Mouse (Mus musculus): ENCODE data around the gene Smarca2. TPM values are rescaled to one million over a fixed set of nuclear protein-coding genes. Genes with fewer than 3 reads are reported as not detected.
"Not testable (repeated sequence)": the region's sequence is repeated elsewhere in the genome, so short reads cannot be mapped to it uniquely, and the experiment has no call there.

Smarca2 gene
- polyA plus RNA-seq, 1 experiment from 2014 or later = 129 TPM

DNA sequence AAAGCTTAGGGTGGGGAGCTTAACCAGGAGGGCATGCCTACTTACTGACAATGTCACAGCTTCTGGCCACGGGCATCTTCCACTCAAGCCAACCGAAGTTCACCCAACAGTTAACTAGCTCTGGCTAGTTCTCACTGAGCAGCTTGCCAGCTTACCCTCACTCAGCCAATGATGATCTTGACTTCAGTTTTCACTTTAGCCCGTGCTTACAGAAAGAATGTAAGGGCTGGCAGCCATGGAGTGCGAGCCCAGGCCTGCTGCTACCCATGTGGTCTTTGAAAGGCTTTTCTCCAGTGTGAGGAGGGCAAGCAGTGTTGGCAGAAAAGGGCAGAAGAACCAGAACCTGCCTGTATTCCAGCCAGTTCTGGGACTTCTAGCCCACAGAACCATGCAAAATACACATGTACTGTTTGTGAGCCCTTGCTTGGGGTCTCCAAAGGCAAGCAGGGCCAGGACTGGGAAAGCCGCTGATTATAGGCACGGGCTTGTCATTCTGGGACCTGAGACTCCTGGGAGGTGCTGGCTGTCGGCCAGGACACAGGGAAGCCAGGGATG lies 128.8 kb downstream of the Smarca2 start:
- Histone ChIP-seq H3K27me3 (no peaks in the 10 kb centered on the region), H3K4me2 (replicated peaks) (no peak overlapping the region), H3K4me1 (peaks cover 35% of the 10 kb centered on the region), H3K9me3 (no peaks in the 10 kb centered on the region), H3K9ac (replicated peaks) (no peak overlapping the region), H3K36me3 (no peaks in the 10 kb centered on the region), H3K27ac (replicated peaks) (0 out of 2 replicates have a peak overlapping the region, but pooled peaks have one; percentile 33), H3K4me3 (no peak overlapping the region)
- 47% methylated on average over 7 of the region's 7 CpGs for WGBS
- peak; percentile 33; the same call in 1 of the 2 replicates for ATAC-seq (replicated peaks)

DNA sequence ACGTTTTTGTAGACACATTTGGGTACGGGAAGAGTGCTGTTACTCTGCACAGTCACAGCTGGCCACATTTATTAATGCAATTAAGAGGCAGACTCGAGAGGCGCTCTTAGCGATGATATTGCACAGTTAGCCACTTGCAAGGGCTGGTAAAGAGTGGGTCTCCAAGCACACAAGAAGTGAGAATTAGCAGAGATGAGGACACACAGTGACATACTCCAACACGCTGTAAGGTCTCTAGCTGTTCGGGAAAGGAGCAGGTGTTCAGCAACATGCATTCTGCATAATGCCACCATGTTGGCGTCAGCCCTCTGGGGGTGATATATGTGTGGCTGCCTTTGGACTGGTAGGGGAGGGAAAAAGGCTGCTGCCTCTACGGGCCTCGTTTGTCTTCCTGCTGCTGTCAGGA lies 129.9 kb downstream of the Smarca2 start:
- no peak overlapping the region for H3K9ac ChIP-seq (replicated peaks)

DNA sequence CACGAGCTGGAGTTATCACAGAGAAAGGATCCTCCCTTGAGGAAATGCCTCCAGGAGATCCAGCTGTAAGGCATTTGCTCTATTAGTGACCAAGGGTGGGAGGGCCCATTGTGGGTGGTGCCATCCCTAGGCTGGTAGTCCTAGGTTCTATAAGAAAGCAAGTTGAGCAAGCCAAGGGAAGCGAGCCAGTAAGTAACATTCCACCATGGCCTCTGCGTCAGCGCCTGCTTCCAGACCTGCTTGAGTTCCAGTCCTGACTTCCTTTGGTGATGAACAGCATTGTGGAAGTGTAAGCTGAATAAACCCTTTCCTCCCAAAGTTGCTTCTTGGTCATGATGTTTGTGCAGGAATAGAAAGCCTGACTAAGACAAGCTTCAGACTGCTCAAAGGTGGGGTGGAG lies 140.2 kb downstream of the Smarca2 start:
- not testable (repeated sequence) for H3K9ac ChIP-seq (replicated peaks); H3K27ac ChIP-seq (replicated peaks); H3K9me3 ChIP-seq; H3K36me3 ChIP-seq; H3K4me2 ChIP-seq (replicated peaks); ATAC-seq (replicated peaks); H3K4me3 ChIP-seq; H3K27me3 ChIP-seq
- WGBS = 95% methylated on average over 4 of the region's 4 CpGs
- H3K4me1 ChIP-seq = peaks cover 16% of the 10 kb centered on the region

More for the DNA sequence above, 129.9 kb downstream of the Smarca2 start:
- WGBS = 59% methylated on average over 10 of the region's 10 CpGs
- Histone ChIP-seq H3K36me3 (no peaks in the 10 kb centered on the region), H3K4me2 (replicated peaks) (no peak overlapping the region), H3K4me1 (peaks cover 35% of the 10 kb centered on the region), H3K9me3 (no peaks in the 10 kb centered on the region), H3K4me3 (no peak overlapping the region), H3K27me3 (no peaks in the 10 kb centered on the region), H3K27ac (replicated peaks) (no peak overlapping the region)
- peak; percentile 33; the same call in 1 of the 2 replicates for ATAC-seq (replicated peaks)

DNA sequence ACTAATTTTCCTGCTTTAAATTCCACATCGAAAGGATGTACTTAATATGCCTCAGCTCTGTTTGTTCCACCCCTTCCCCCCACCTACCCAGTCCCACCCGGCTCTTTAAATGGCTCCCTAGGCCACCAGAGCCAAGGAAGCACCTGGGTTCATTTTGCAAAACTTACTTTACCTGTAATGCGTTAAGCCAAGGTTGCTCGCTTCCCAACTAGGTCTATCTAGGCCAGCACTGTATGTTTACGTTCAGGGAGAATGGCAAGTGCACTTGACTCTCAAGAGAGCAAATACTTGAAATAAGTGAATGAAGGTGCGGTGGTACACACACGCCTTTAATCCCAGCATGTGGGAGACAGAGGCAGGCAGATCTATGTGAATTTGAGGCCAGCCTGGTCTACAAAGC lies 140.7 kb downstream of the Smarca2 start:
- H3K36me3 ChIP-seq = no peaks in the 10 kb centered on the region
- no peak overlapping the region for H3K4me2 ChIP-seq (replicated peaks)
- H3K4me1 ChIP-seq = peaks cover 21% of the 10 kb centered on the region
- ATAC-seq (replicated peaks) = no peak
- H3K27me3 ChIP-seq = no peaks in the 10 kb centered on the region
- H3K4me3 ChIP-seq = no peak overlapping the region
- WGBS = 89% methylated on average over 7 of the region's 7 CpGs
- H3K27ac ChIP-seq (replicated peaks) = no peak overlapping the region
- no peak overlapping the region for H3K9ac ChIP-seq (replicated peaks)
- H3K9me3 ChIP-seq = no peaks in the 10 kb centered on the region

- no peak for ATAC-seq (replicated peaks)
- WGBS = 80% methylated on average over 10 of the region's 10 CpGs
- Histone ChIP-seq H3K4me2 (replicated peaks) (no peak overlapping the region), H3K27me3 (no peaks in the 10 kb centered on the region), H3K4me1 (peaks cover 27% of the 10 kb centered on the region), H3K27ac (replicated peaks) (peak overlapping the region; percentile 100), H3K36me3 (no peaks in the 10 kb centered on the region), H3K9ac (replicated peaks) (no peak overlapping the region), H3K4me3 (no peak overlapping the region), H3K9me3 (no peaks in the 10 kb centered on the region)
These were observed 141.4 kb downstream of the Smarca2 start for GRCm38 (mm10) chr19:26746290-26746689.

DNA sequence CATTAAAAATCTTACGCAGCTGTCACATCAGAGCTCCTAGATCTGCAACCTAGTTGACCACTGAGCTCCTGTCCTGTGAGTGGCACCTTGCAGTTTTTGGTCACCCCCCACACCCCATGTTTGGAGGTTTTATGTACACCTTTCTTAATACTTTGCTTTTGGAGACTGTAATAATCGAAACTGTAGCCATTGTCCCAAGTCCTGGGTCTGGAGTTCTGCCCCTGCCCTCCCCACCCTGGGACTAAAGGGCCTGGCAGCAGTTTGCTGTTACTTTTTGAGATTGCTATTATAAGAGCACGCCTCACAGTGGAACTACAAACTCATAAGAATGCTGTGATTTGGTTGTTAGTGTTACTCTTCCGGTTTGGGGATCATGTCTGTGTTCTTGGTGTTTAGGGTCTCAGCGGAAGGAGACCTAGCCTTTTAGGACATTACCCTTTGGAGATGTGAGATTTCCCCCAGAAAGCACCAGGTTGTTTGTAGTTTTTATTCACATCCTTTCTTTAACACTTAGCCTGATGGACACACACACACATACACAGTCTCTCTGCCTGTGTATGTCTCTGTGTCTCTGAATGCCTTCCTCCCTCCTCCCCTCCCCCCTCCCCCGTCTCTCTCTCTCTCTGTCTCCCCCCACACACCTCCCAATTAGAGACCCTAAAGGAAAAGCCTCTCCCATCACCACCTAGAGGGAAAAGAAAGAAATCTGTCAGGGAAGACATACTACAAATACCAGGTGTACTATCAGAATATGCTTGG lies 142.0 kb downstream of the Smarca2 start:
- Histone ChIP-seq H3K9me3 (no peaks in the 10 kb centered on the region), H3K4me2 (replicated peaks) (peak overlapping the region; percentile 71)
- 43% methylated on average over 6 of the region's 6 CpGs for WGBS

GRCm38 (mm10) chr19:26747571-26748539 lies 143.0 kb downstream of the Smarca2 start:
- Histone ChIP-seq H3K4me2 (replicated peaks) (peak overlapping the region; percentile 71), H3K9ac (replicated peaks) (peak overlapping the region; percentile 72), H3K9me3 (no peaks in the 10 kb centered on the region), H3K4me1 (peaks cover 38% of the 10 kb centered on the region), H3K4me3 (peak overlapping the region; percentile 49), H3K27ac (replicated peaks) (peak overlapping the region; percentile 100), H3K27me3 (no peaks in the 10 kb centered on the region), H3K36me3 (no peaks in the 10 kb centered on the region)
- under 1% methylated on average over 36 of the region's 36 CpGs for WGBS
- ATAC-seq (replicated peaks) = peak; percentile 87

More for the DNA sequence above, 142.0 kb downstream of the Smarca2 start:
- H3K9ac ChIP-seq (replicated peaks) = peak overlapping the region; percentile 72
- no peaks in the 10 kb centered on the region for H3K36me3 ChIP-seq
- no peaks in the 10 kb centered on the region for H3K27me3 ChIP-seq
- peak overlapping the region; percentile 100 for H3K27ac ChIP-seq (replicated peaks)
- peaks cover 31% of the 10 kb centered on the region for H3K4me1 ChIP-seq
- H3K4me3 ChIP-seq = peak overlapping the region; percentile 49
- ATAC-seq (replicated peaks) = peak; percentile 29

GRCm38 (mm10) chr19:26748676-26749075 lies 143.8 kb downstream of the Smarca2 start:
- Histone ChIP-seq H3K4me1 (peaks cover 46% of the 10 kb centered on the region), H3K4me3 (peak overlapping the region; percentile 49), H3K36me3 (no peaks in the 10 kb centered on the region), H3K9me3 (no peaks in the 10 kb centered on the region), H3K4me2 (replicated peaks) (peak overlapping the region; percentile 71), H3K9ac (replicated peaks) (peak overlapping the region; percentile 72), H3K27me3 (no peaks in the 10 kb centered on the region), H3K27ac (replicated peaks) (peak overlapping the region; percentile 100)
- under 1% methylated on average over 6 of the region's 6 CpGs for WGBS
- ATAC-seq (replicated peaks) = no peak

- WGBS = 6% methylated on average over 11 of the region's 11 CpGs
These were observed 144.7 kb downstream of the Smarca2 start for GRCm38 (mm10) chr19:26749427-26750137.

GRCm38 (mm10) chr19:26752611-26753163 lies 147.8 kb downstream of the Smarca2 start:
- no peaks in the 10 kb centered on the region for H3K27me3 ChIP-seq
- 0 out of 2 replicates have a peak overlapping the region, but pooled peaks have one; percentile 19 for H3K27ac ChIP-seq (replicated peaks)
- H3K4me3 ChIP-seq = no peak overlapping the region
- H3K4me1 ChIP-seq = peaks cover 39% of the 10 kb centered on the region
- 86% methylated on average over 15 of the region's 15 CpGs for WGBS
- H3K36me3 ChIP-seq = no peaks in the 10 kb centered on the region
- ATAC-seq (replicated peaks) = no peak
- H3K9ac ChIP-seq (replicated peaks) = no peak overlapping the region
- no peaks in the 10 kb centered on the region for H3K9me3 ChIP-seq
- no peak overlapping the region for H3K4me2 ChIP-seq (replicated peaks)

More at GRCm38 (mm10) chr19:26749427-26750137, 144.7 kb downstream of the Smarca2 start:
- peak overlapping the region; percentile 71 for H3K4me2 ChIP-seq (replicated peaks)
- H3K9ac ChIP-seq (replicated peaks) = peak overlapping the region; percentile 72
- H3K9me3 ChIP-seq = no peaks in the 10 kb centered on the region
- peak overlapping the region; percentile 100 for H3K27ac ChIP-seq (replicated peaks)
- no peaks in the 10 kb centered on the region for H3K36me3 ChIP-seq
- ATAC-seq (replicated peaks) = 0 out of 2 replicates have a peak, but pooled peaks have one; percentile 1
- no peaks in the 10 kb centered on the region for H3K27me3 ChIP-seq
- H3K4me1 ChIP-seq = peaks cover 51% of the 10 kb centered on the region
- H3K4me3 ChIP-seq = peak overlapping the region; percentile 49
